Mouse (Mus musculus) liver, postnatal 0 days (tissue): ENCODE measurements around the gene Cog5. TPM values are rescaled to one million over a fixed set of nuclear protein-coding genes. Genes with fewer than 3 reads are reported as not detected.

Source experiments
- ATAC-seq: fragments of 200-750 bp; cut with Nextera tagmentation; 2 replicates; pipeline ENCODE4 v1.8.0; 2017; ENCODE audit warnings: mild to moderate bottlenecking, moderate library complexity
- DNase-seq: peaks from one replicate; pipeline ENCODE4 v3.0.0-alpha.2; 2016
- H3K27ac ChIP-seq: fragments of 300-500 bp; sonication (generic); 2 replicates; pipeline ENCODE4 v1.5.1; 2014; ENCODE audit warnings: antibody characterized with exemption, moderate library complexity, mild to moderate bottlenecking, low read depth
- H3K27me3 ChIP-seq: fragments of 300-500 bp; sonication (generic); 2 replicates; pipeline ENCODE4 v1.6.1; 2014; ENCODE audit warnings: low read length, control low read depth, mixed read lengths; ENCODE audit not compliant: insufficient read depth
- H3K36me3 ChIP-seq: fragments of 300-500 bp; sonication (generic); replicated peaks from 2 replicates; pipeline ENCODE4 v1.6.1; 2014; ENCODE audit warnings: mild to moderate bottlenecking, control low read depth, low read length, moderate library complexity, mixed read lengths; ENCODE audit not compliant: insufficient read depth
- H3K4me1 ChIP-seq: fragments of 300-500 bp; sonication (generic); 2 replicates; pipeline ENCODE4 v1.6.1; 2014; ENCODE audit warnings: antibody characterized with exemption, mild to moderate bottlenecking, control low read depth; ENCODE audit not compliant: insufficient read depth
- H3K4me2 ChIP-seq: fragments of 300-500 bp; sonication (generic); 2 replicates; pipeline ENCODE4 v1.6.1; 2014; ENCODE audit warnings: low read depth, mild to moderate bottlenecking, low read length, moderate library complexity, mixed read lengths
- H3K4me3 ChIP-seq: fragments of 300-500 bp; sonication (generic); 2 replicates; pipeline ENCODE4 v1.5.1; 2014; ENCODE audit warnings: low read depth, low read length
- H3K9ac ChIP-seq: fragments of 300-500 bp; sonication (generic); replicated peaks from 2 replicates; pipeline ENCODE4 v1.6.1; 2014; ENCODE audit warnings: mild to moderate bottlenecking, moderate library complexity
- H3K9me3 ChIP-seq: fragments of 300-500 bp; sonication (generic); 2 replicates; pipeline ENCODE4 v1.6.1; 2016; ENCODE audit warnings: mild to moderate bottlenecking, control low read depth, low read length, mixed read lengths
- CTCF ChIP-seq: sonication (generic); IDR thresholded peaks from 2 replicates; pipeline ENCODE4 v1.5.1; 2016; ENCODE audit warnings: antibody characterized with exemption, low read depth
- EP300 ChIP-seq: IDR thresholded peaks from 2 replicates; pipeline ENCODE4 v1.6.1; 2016; ENCODE audit warnings: antibody characterized with exemption, low read depth, mild to moderate bottlenecking
- WGBS: fragments of 180-500 bp; shearing (Covaris S2); extraction: QIAGEN DNeasy Blood & Tissue Kit; methylation state at CpG from one replicate; pipeline ENCODE4 v1.1.7; 2014; ENCODE audit not compliant: insufficient replicate concordance; 5-methylcytosine and 5-hydroxymethylcytosine counted together
- polyA plus RNA-seq: library from polyadenylated mRNA; unstranded; fragments of >200 nt; fragmentation: Nextera tagmentation; extraction: Ambion mirVana; gene quantifications from 2 replicates; pipeline ENCODE4 v1.2.1, GENCODE M21; 2015

The Cog5 gene
- polyA plus RNA-seq, 1 experiment from 2014 or later, result 6.4 TPM

- no peaks in the 10 kb centered on the region for H3K9me3 ChIP-seq
- WGBS, result 77% methylated on average over 8 of the region's 8 CpGs
- DNase-seq (no peak), ATAC-seq (no peak)
- H3K9ac ChIP-seq, result no peak overlapping the region
- H3K4me2 ChIP-seq, result no peak overlapping the region
- no peaks in the 10 kb centered on the region for H3K4me1 ChIP-seq
- H3K36me3 ChIP-seq, result peaks cover 2% of the 10 kb centered on the region; the same call in 1 of the 2 replicates
- no peaks in the 10 kb centered on the region for H3K27me3 ChIP-seq
- TF ChIP-seq CTCF, result no peak
- no peak for TF ChIP-seq EP300
- H3K27ac ChIP-seq, result no peak overlapping the region
- no peak overlapping the region for H3K4me3 ChIP-seq
Observed at GRCm38 (mm10) chr12:31896986-31897385, 242.3 kb downstream of the Cog5 start.

- TF ChIP-seq EP300 (no peak), CTCF (no peak)
- no peaks in the 10 kb centered on the region for H3K27me3 ChIP-seq
- no peak overlapping the region for H3K9ac ChIP-seq
- H3K27ac ChIP-seq, result no peak overlapping the region
- no peak overlapping the region for H3K4me3 ChIP-seq
- no peaks in the 10 kb centered on the region for H3K9me3 ChIP-seq
- no peak for ATAC-seq
- H3K36me3 ChIP-seq, result peaks cover 2% of the 10 kb centered on the region; the same call in 1 of the 2 replicates
- 83% methylated on average over 7 of the region's 7 CpGs for WGBS
- no peak overlapping the region for H3K4me2 ChIP-seq
- no peak for DNase-seq
- H3K4me1 ChIP-seq, result no peaks in the 10 kb centered on the region
Observed at GRCm38 (mm10) chr12:31897456-31897855, 242.8 kb downstream of the Cog5 start.

- no peaks in the 10 kb centered on the region for H3K9me3 ChIP-seq
Observed at GRCm38 (mm10) chr12:31900391-31900914, 245.8 kb downstream of the Cog5 start.

GRCm38 (mm10) chr12:31905696-31906551 lies 251.3 kb downstream of the Cog5 start:
- no peak overlapping the region for H3K9ac ChIP-seq
- no peaks in the 10 kb centered on the region for H3K27me3 ChIP-seq
- H3K4me2 ChIP-seq, result no peak overlapping the region
- ATAC-seq (no peak), DNase-seq (no peak)
- WGBS, result 65% methylated on average over 6 of the region's 6 CpGs
- H3K27ac ChIP-seq, result no peak overlapping the region
- TF ChIP-seq EP300 (no peak), CTCF (no peak)
- H3K36me3 ChIP-seq, result no peaks in the 10 kb centered on the region; the same call in 1 of the 2 replicates
- no peaks in the 10 kb centered on the region for H3K4me1 ChIP-seq
- H3K4me3 ChIP-seq, result no peak overlapping the region
- H3K9me3 ChIP-seq, result no peaks in the 10 kb centered on the region

More at GRCm38 (mm10) chr12:31900391-31900914, 245.8 kb downstream of the Cog5 start:
- Histone ChIP-seq H3K4me3 (no peak overlapping the region), H3K4me1 (no peaks in the 10 kb centered on the region), H3K4me2 (no peak overlapping the region), H3K27ac (no peak overlapping the region), H3K9ac (no peak overlapping the region), H3K27me3 (no peaks in the 10 kb centered on the region), H3K36me3 (peaks cover 2% of the 10 kb centered on the region; the same call in 1 of the 2 replicates)
- WGBS, result 82% methylated on average over 4 of the region's 4 CpGs
- DNase-seq, result no peak
- no peak for ATAC-seq
- no peak for TF ChIP-seq CTCF
- no peak for TF ChIP-seq EP300

GRCm38 (mm10) chr12:31907436-31907835 lies 252.8 kb downstream of the Cog5 start:
- DNase-seq (no peak), ATAC-seq (no peak)
- Histone ChIP-seq H3K4me2 (no peak overlapping the region), H3K4me1 (no peaks in the 10 kb centered on the region), H3K27ac (no peak overlapping the region), H3K27me3 (no peaks in the 10 kb centered on the region), H3K9me3 (no peaks in the 10 kb centered on the region), H3K36me3 (no peaks in the 10 kb centered on the region; the same call in 1 of the 2 replicates), H3K4me3 (no peak overlapping the region), H3K9ac (no peak overlapping the region)
- TF ChIP-seq CTCF (no peak), EP300 (no peak)
- WGBS, result 73% methylated on average over 2 of the region's 2 CpGs

- H3K4me2 ChIP-seq, result no peak overlapping the region
- TF ChIP-seq EP300 (no peak), CTCF (no peak)
- no peak for ATAC-seq
- H3K4me3 ChIP-seq, result no peak overlapping the region
- no peak overlapping the region for H3K27ac ChIP-seq
- no peaks in the 10 kb centered on the region for H3K27me3 ChIP-seq
- no peak for DNase-seq
- no peak overlapping the region for H3K9ac ChIP-seq
- H3K9me3 ChIP-seq, result no peaks in the 10 kb centered on the region
- 69% methylated on average over 6 of the region's 6 CpGs for WGBS
- H3K36me3 ChIP-seq, result no peaks in the 10 kb centered on the region
- H3K4me1 ChIP-seq, result no peaks in the 10 kb centered on the region
Observed at GRCm38 (mm10) chr12:31912966-31913551, 258.4 kb downstream of the Cog5 start.
